Mouse (Mus musculus): ENCODE data around the gene Krt39. TPM values are rescaled to one million over a fixed set of nuclear protein-coding genes. Genes with fewer than 3 reads are reported as not detected.

Gene Krt39
- polyA plus RNA-seq (2012; rRNA removed): not detected in 2 replicates

GRCm38 (mm10) chr11:99521288-99521860, at the start of gene Krt39:
Gene Krt39 (minus strand): TSS chr11:99521338.

GRCm38 (mm10) chr11:99566530-99566929, 45.4 kb upstream of the Krt39 start, which contains the start of gene Krtap3-1:
Gene Krtap3-1 (minus strand): TSS chr11:99566630.

GRCm38 (mm10) chr11:99559366-99559765, 38.2 kb upstream of the Krt39 start, which contains the start of gene Gm11939:
Gene Gm11939 (minus strand): TSS chr11:99559466.

GRCm38 (mm10) chr11:99556753-99557152, 35.6 kb upstream of the Krt39 start, which contains the start of gene Krtap3-2:
Gene Krtap3-2 (minus strand): TSS chr11:99556853.

GRCm38 (mm10) chr11:99550765-99551164, 29.6 kb upstream of the Krt39 start, which contains the start of gene Krtap3-3:
Gene Krtap3-3 (minus strand): TSS chr11:99550865.

GRCm38 (mm10) chr11:99492733-99493573, 28.2 kb downstream of the Krt39 start, which contains the start of gene Krt23:
Gene Krt23 (minus strand): TSS chr11:99493137.

Other genes with a start within 250 kb of the Krt39 start
- 0.31 TPM in 1 of 2 replicates, not detected in the other for gene Krt24, start 236.1 kb downstream of the Krt39 start, polyA plus RNA-seq (2012; rRNA removed)
- gene Krt25, start 198.4 kb downstream of the Krt39 start, polyA plus RNA-seq (2012; rRNA removed): 0.02 and 0.07 TPM in 2 replicates
- gene Krt26, start 183.4 kb downstream of the Krt39 start, polyA plus RNA-seq (2012; rRNA removed): 0.12 and 0.25 TPM in 2 replicates
- gene Krt27, start 170.2 kb downstream of the Krt39 start, polyA plus RNA-seq (2012; rRNA removed): 0.02 TPM in 1 of 2 replicates, not detected in the other
- 0.24 and 0.30 TPM in 2 replicates for gene Krt28, start 146.4 kb downstream of the Krt39 start, polyA plus RNA-seq (2012; rRNA removed)
- 5.6 and 10.6 TPM in 2 replicates for gene Krt10, start 132.0 kb downstream of the Krt39 start, polyA plus RNA-seq (2012; rRNA removed)
- 0.04 TPM in 1 of 2 replicates, not detected in the other for gene Krt12, start 99.1 kb downstream of the Krt39 start, polyA plus RNA-seq (2012; rRNA removed)
- gene Krt20, start 83.2 kb downstream of the Krt39 start, polyA plus RNA-seq (2012; rRNA removed): 1.1 and 2.3 TPM in 2 replicates
- 0.08 and 0.14 TPM in 2 replicates for gene Krt23, start 28.2 kb downstream of the Krt39 start, polyA plus RNA-seq (2012; rRNA removed)
- gene Krt40, start 21.8 kb upstream of the Krt39 start, polyA plus RNA-seq (2012; rRNA removed): 0.07 TPM in 1 of 2 replicates, not detected in the other
- gene Krtap3-3, start 29.5 kb upstream of the Krt39 start, polyA plus RNA-seq (2012; rRNA removed): not detected in 2 replicates
- gene Krtap3-2, start 35.5 kb upstream of the Krt39 start, polyA plus RNA-seq (2012; rRNA removed): not detected in 2 replicates
- gene Gm11939, start 38.1 kb upstream of the Krt39 start, polyA plus RNA-seq (2012; rRNA removed): not detected in 2 replicates
- gene Krtap3-1, start 45.3 kb upstream of the Krt39 start, polyA plus RNA-seq (2012; rRNA removed): not detected in 2 replicates
- gene Krtap1-5, start 59.7 kb upstream of the Krt39 start, polyA plus RNA-seq (2012; rRNA removed): not detected in 2 replicates
- not detected in 2 replicates for gene Krtap1-4, start 62.3 kb upstream of the Krt39 start, polyA plus RNA-seq (2012; rRNA removed)
- gene Krtap1-3, start 70.0 kb upstream of the Krt39 start, polyA plus RNA-seq (2012; rRNA removed): not detected in 2 replicates
- not detected in 2 replicates for gene Krtap9-3, start 76.8 kb upstream of the Krt39 start, polyA plus RNA-seq (2012; rRNA removed)
- not detected in 2 replicates for gene Gm11938, start 82.0 kb upstream of the Krt39 start, polyA plus RNA-seq (2012; rRNA removed)
- not detected in 2 replicates for gene Gm11937, start 88.9 kb upstream of the Krt39 start, polyA plus RNA-seq (2012; rRNA removed)
- gene Krtap2-4, start 93.5 kb upstream of the Krt39 start, polyA plus RNA-seq (2012; rRNA removed): not detected in 2 replicates
- gene Gm11562, start 99.1 kb upstream of the Krt39 start, polyA plus RNA-seq (2012; rRNA removed): not detected in 2 replicates
- gene Krtap4-1, start 106.9 kb upstream of the Krt39 start, polyA plus RNA-seq (2012; rRNA removed): not detected in 2 replicates
- not detected in 2 replicates for gene Krtap4-2, start 113.7 kb upstream of the Krt39 start, polyA plus RNA-seq (2012; rRNA removed)
- not detected in 2 replicates for gene Krtap4-7, start 122.8 kb upstream of the Krt39 start, polyA plus RNA-seq (2012; rRNA removed)
- gene Gm11555, start 128.9 kb upstream of the Krt39 start, polyA plus RNA-seq (2012; rRNA removed): not detected in 2 replicates
- not detected in 2 replicates for gene Gm11563, start 137.6 kb upstream of the Krt39 start, polyA plus RNA-seq (2012; rRNA removed)
- not detected in 2 replicates for gene Krtap4-6, start 144.6 kb upstream of the Krt39 start, polyA plus RNA-seq (2012; rRNA removed)
- not detected in 2 replicates for gene Gm14190, start 169.4 kb upstream of the Krt39 start, polyA plus RNA-seq (2012; rRNA removed)
- gene Gm14180, start 213.0 kb upstream of the Krt39 start, polyA plus RNA-seq (2012; rRNA removed): not detected in 2 replicates

All from central nervous system, embryonic 11.5 days (tissue).